Mouse (Mus musculus) CH12.LX (cell line): Measurements from ENCODE around the gene Fbf1.

Source experiments
- CTCF ChIP-seq, 2 experiments: IDR thresholded peaks in 1 of 2; conservative IDR thresholded peaks in 1 of 2; 2 replicates each; pipeline ENCODE4 v1.5.1; 2011 to 2012; ENCODE audit warnings: low read depth in 2 of 2, low read length in 2 of 2, improper control_type of control experiment in 1 of 2, inconsistent platforms in 1 of 2, mild to moderate bottlenecking in 1 of 2, moderate library complexity in 1 of 2
- E2F4 ChIP-seq: IDR thresholded peaks from 2 replicates; pipeline ENCODE4 v1.6.1; 2011; ENCODE audit warnings: low read depth, low read length, improper control_type of control experiment; ENCODE audit not compliant: insufficient replicate concordance
- EP300 ChIP-seq: IDR thresholded peaks from 2 replicates; pipeline ENCODE4 v1.6.1; 2011; ENCODE audit warnings: low read length, improper control_type of control experiment
- NRF1 ChIP-seq: IDR thresholded peaks from 2 replicates; pipeline ENCODE4 v1.6.1; 2014; ENCODE audit warnings: low read depth, mild to moderate bottlenecking, inconsistent platforms, low read length, improper control_type of control experiment, moderate library complexity
- POLR2AphosphoS2 ChIP-seq: IDR thresholded peaks from 2 replicates; pipeline ENCODE4 v1.6.1; 2011; ENCODE audit warnings: low read depth, low read length, improper control_type of control experiment
- SMC3 ChIP-seq: IDR thresholded peaks from 2 replicates; pipeline ENCODE4 v1.6.1; 2011; ENCODE audit warnings: low read depth, low read length, improper control_type of control experiment
- UBTF ChIP-seq: IDR thresholded peaks from 2 replicates; pipeline ENCODE4 v1.6.1; 2012; ENCODE audit warnings: low read depth, mild to moderate bottlenecking, inconsistent platforms, low read length, improper control_type of control experiment, moderate library complexity
- USF1 ChIP-seq: IDR thresholded peaks from 2 replicates; pipeline ENCODE4 v1.6.1; 2014; ENCODE audit warnings: low read depth, mild to moderate bottlenecking, inconsistent platforms, low read length, improper control_type of control experiment

DNA sequence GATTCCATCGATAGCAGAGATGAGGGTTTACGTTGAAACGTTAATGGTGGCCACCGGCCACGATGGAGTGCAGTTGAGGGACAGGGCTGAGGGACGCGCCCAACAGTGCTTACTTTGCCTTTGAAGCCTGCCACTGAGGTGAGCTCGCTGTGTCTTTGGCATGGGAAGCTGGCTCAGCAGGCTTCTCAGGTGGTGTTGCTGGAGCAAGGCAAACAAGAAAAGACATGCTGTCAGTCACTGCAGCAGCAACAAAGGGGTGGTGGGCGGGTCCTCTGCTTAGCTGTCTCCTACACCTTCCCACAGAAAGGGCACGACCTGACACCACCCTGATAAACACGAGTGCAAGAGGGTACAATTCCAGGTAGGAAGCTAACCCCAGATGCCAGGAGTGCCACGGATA is 6.7 kb downstream of the Fbf1 start:
- TF ChIP-seq USF1 (no peak), CTCF (conservative IDR thresholded peaks at IDR 0.05 in 1 of 2, IDR thresholded peaks at IDR 0.05 in 1 of 2; ENCODE audit: low read depth in 2 of 2, low read length in 2 of 2) (no peak), SMC3 (no peak), UBTF (no peak), E2F4 (no peak), NRF1 (no peak), EP300 (no peak), POLR2AphosphoS2 (no peak)
